27 mouse cellular contexts compared by ENCODE assay signal in the genomic region with DNA sequence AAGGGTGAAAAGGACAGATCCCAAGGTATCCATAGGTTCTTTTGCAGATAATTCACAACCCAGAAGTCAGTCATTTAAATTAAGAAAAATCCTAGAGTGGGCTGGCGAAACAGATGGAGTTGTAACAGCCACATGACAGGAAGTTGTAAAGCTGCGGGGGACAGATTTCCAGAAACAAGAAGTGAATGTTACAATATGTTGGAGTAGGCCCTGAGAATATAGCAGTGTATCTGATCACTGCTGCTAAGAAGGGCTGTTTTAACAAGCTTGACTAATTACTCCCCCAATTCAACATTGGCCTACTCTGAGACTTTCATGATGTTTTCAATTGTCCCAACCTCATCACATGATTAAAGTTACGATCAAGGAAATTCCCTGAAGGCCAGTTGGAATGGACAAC.
DNase-seq lines count a peak whose midpoint lies in the region; ATAC-seq lines count a peak whose summit lies in the region.
"Had no signal": no experiment of that assay in that cellular context is flagged by ENCODE, and none has a peak within 500 bp of the region (broad histone marks: within the 10 kb centered on the region; RNA-seq: fewer than 3 reads in every experiment).

No protein-coding gene starts in this region.

- no peaks in the 10 kb centered on the region for H3K4me1 ChIP-seq in limb, embryonic 11.5 days (ENCODE audit: control insufficient read depth, insufficient read depth, low read length)
- H3K4me1 ChIP-seq: embryonic facial prominence, embryonic 13.5 days; forebrain, embryonic 13.5 days; hindbrain, embryonic 13.5 days; liver, embryonic 12.5 days; megakaryocyte, embryonic 14.5 days had no signal

- peak; percentile 2 for DNase-seq in right cerebral cortex, adult 18-20 months
- no peak for DNase-seq in right cerebral cortex, postnatal 4 days
- DNase-seq in layer of hippocampus, adult 8-10 months (ENCODE audit: low spot score in 2 of 2), result peak; percentile 5 to 20
- peak; percentile 35 for DNase-seq in limb, embryonic 11.5 days (ENCODE audit: low spot score)
- no peak for DNase-seq in gastrocnemius, postnatal 4 days (ENCODE audit: low spot score in 2 of 2)
- DNase-seq in left cerebral cortex, postnatal 4 days, result no peak
- DNase-seq: adrenal gland, postnatal 10 days; cerebellum, adult 8-10 months; cerebellum, postnatal 36 days; embryo, embryonic 11 days; gastrocnemius, postnatal 14 days; heart, adult 2 months; kidney, adult 9 months; kidney, postnatal 25 days; lung, adult 18-20 months; midbrain, embryonic 14.5 days; retina, postnatal 1 day; thymus, postnatal 25 days had no signal

- H3K27ac ChIP-seq in limb, embryonic 11.5 days (replicated peaks; ENCODE audit: low read depth, low read length), result no peak overlapping the region
- H3K27ac ChIP-seq: embryonic facial prominence, embryonic 13.5 days; forebrain, embryonic 13.5 days; heart, adult 2 months; left cerebral cortex, adult 2 months; liver, embryonic 12.5 days had no signal

- H3K9ac ChIP-seq in limb, embryonic 11.5 days (ENCODE audit: low read length), result no peak overlapping the region
- H3K9ac ChIP-seq: embryonic facial prominence, embryonic 13.5 days; forebrain, embryonic 13.5 days; hindbrain, embryonic 13.5 days; liver, embryonic 12.5 days had no signal

- 30% methylated on average over 3 of the region's 3 CpGs for WGBS in limb, embryonic 11.5 days

- H3K9me3 ChIP-seq in limb, embryonic 11.5 days (ENCODE audit: control insufficient read depth, low read length), result no peaks in the 10 kb centered on the region
- H3K9me3 ChIP-seq: embryonic facial prominence, embryonic 13.5 days; forebrain, embryonic 13.5 days; hindbrain, embryonic 13.5 days; liver, embryonic 12.5 days; megakaryocyte, embryonic 14.5 days had no signal

- no peak overlapping the region for H3K4me3 ChIP-seq in limb, embryonic 11.5 days (ENCODE audit: low read depth, low read length)
- H3K4me3 ChIP-seq: embryonic facial prominence, embryonic 13.5 days; erythroblast, embryonic 14.5 days; forebrain, embryonic 13.5 days; heart, adult 2 months; hindbrain, embryonic 13.5 days; left cerebral cortex, adult 2 months; liver, embryonic 12.5 days; megakaryocyte, embryonic 14.5 days had no signal

- intact Hi-C loops in left cerebral cortex, postnatal 4 days (cut with DNase I), result no loop called here

- peak; percentile 77; the same call in 1 of the 2 replicates for ATAC-seq in limb, embryonic 11.5 days (ENCODE audit: insufficient number of reproducible peaks, low FRiP score, low TSS enrichment, low read depth)
- no peak for ATAC-seq in megakaryocyte progenitor cell, adult 5-6 weeks (replicated peaks; ENCODE audit: poor library complexity)
- ATAC-seq: activated CD4-positive, CD25-positive, alpha-beta regulatory T cell, adult 4 months; liver, embryonic 12.5 days had no signal

- no peaks in the 10 kb centered on the region for H3K27me3 ChIP-seq in limb, embryonic 11.5 days (ENCODE audit: control insufficient read depth, insufficient read depth, low read length)
- H3K27me3 ChIP-seq: embryonic facial prominence, embryonic 13.5 days; forebrain, embryonic 13.5 days; hindbrain, embryonic 13.5 days; liver, embryonic 12.5 days; megakaryocyte, embryonic 14.5 days had no signal

- H3K4me2 ChIP-seq in limb, embryonic 11.5 days (ENCODE audit: low read depth, severe bottlenecking), result no peak overlapping the region
- H3K4me2 ChIP-seq: forebrain, embryonic 13.5 days; hindbrain, embryonic 13.5 days; liver, embryonic 12.5 days had no signal

- H3K36me3 ChIP-seq in limb, embryonic 11.5 days (ENCODE audit: control insufficient read depth, insufficient read depth, low read length), result no peaks in the 10 kb centered on the region
- H3K36me3 ChIP-seq: embryonic facial prominence, embryonic 13.5 days; hindbrain, embryonic 13.5 days; liver, embryonic 12.5 days had no signal

Comparison
In these comparisons a context has a peak if more than half of its experiments do, and no peak if none do; other contexts are left out.
1. DNase-seq: peak in right cerebral cortex, adult 18-20 months (single experiment), layer of hippocampus, adult 8-10 months (2 of 2) and limb, embryonic 11.5 days (single experiment); none in right cerebral cortex, postnatal 4 days (single experiment), gastrocnemius, postnatal 4 days (0 of 2) and left cerebral cortex, postnatal 4 days (single experiment).